Mouse (Mus musculus): Measurements from ENCODE around the gene Aes. TPM values are rescaled to one million over a fixed set of nuclear protein-coding genes. Genes with fewer than 3 reads are reported as not detected.

Gene Aes
- polyA plus RNA-seq, 1 experiment from 2014 or later: 572 TPM

- Histone ChIP-seq H3K27me3 (peaks cover 22% of the 10 kb centered on the region), H3K27ac (no peak overlapping the region), H3K4me1 (replicated peaks) (peaks cover 40% of the 10 kb centered on the region), H3K9me3 (no peaks in the 10 kb centered on the region), H3K4me2 (replicated peaks) (0 out of 2 replicates have a peak overlapping the region, but pooled peaks have one; percentile 17), H3K4me3 (replicated peaks) (no peak overlapping the region), H3K9ac (replicated peaks) (no peak overlapping the region), H3K36me3 (no peaks in the 10 kb centered on the region; the same call in 1 of the 2 replicates)
- ATAC-seq: no peak; the same call in 1 of the 2 replicates
- WGBS: 84% methylated on average over 12 of the region's 12 CpGs
Observed at GRCm38 (mm10) chr10:81604019-81604967, 45.0 kb downstream of the Aes start.

GRCm38 (mm10) chr10:81604968-81605665 lies 45.8 kb downstream of the Aes start:
- WGBS: 20% methylated on average over 29 of the region's 29 CpGs
- H3K4me1 ChIP-seq (replicated peaks): peaks cover 39% of the 10 kb centered on the region
- H3K4me3 ChIP-seq (replicated peaks): peak overlapping the region; percentile 50
- peak; percentile 21 for ATAC-seq
- H3K9ac ChIP-seq (replicated peaks): peak overlapping the region; percentile 63
- no peaks in the 10 kb centered on the region for H3K9me3 ChIP-seq
- H3K4me2 ChIP-seq (replicated peaks): peak overlapping the region; percentile 67
- H3K27ac ChIP-seq: peak overlapping the region; percentile 93
- H3K27me3 ChIP-seq: peaks cover 14% of the 10 kb centered on the region
- no peaks in the 10 kb centered on the region; the same call in 1 of the 2 replicates for H3K36me3 ChIP-seq

- peak overlapping the region; percentile 67 for H3K4me2 ChIP-seq (replicated peaks)
- peaks cover 34% of the 10 kb centered on the region for H3K4me1 ChIP-seq (replicated peaks)
- 3% methylated on average over 14 of the region's 14 CpGs for WGBS
- H3K27ac ChIP-seq: peak overlapping the region; percentile 93
- H3K4me3 ChIP-seq (replicated peaks): peak overlapping the region; percentile 50
- peak overlapping the region; percentile 63 for H3K9ac ChIP-seq (replicated peaks)
- no peaks in the 10 kb centered on the region; the same call in 1 of the 2 replicates for H3K36me3 ChIP-seq
- H3K27me3 ChIP-seq: peaks cover 12% of the 10 kb centered on the region
- ATAC-seq: peak; percentile 27
- no peaks in the 10 kb centered on the region for H3K9me3 ChIP-seq
Observed at GRCm38 (mm10) chr10:81605666-81605973, 46.3 kb downstream of the Aes start.

- H3K4me1 ChIP-seq (replicated peaks): peaks cover 30% of the 10 kb centered on the region
- ATAC-seq: peak; percentile 89
- 1% methylated on average over 39 of the region's 39 CpGs for WGBS
Observed at GRCm38 (mm10) chr10:81605974-81606751, 46.9 kb downstream of the Aes start, which contains the start of gene BC025920. TSS of gene BC025920 (plus strand) at chr10:81606270.

GRCm38 (mm10) chr10:81608308-81608707 lies 49.0 kb downstream of the Aes start:
- Histone ChIP-seq H3K9me3 (no peaks in the 10 kb centered on the region), H3K27me3 (peaks cover 5% of the 10 kb centered on the region; the same call in 1 of the 2 replicates), H3K4me1 (replicated peaks) (peaks cover 18% of the 10 kb centered on the region), H3K9ac (replicated peaks) (no peak overlapping the region), H3K36me3 (no peaks in the 10 kb centered on the region; the same call in 1 of the 2 replicates), H3K4me2 (replicated peaks) (no peak overlapping the region), H3K4me3 (replicated peaks) (no peak overlapping the region), H3K27ac (no peak overlapping the region)
- WGBS: 97% methylated on average over 1 of the region's 1 CpGs
- ATAC-seq: no peak

More at GRCm38 (mm10) chr10:81605974-81606751, 46.9 kb downstream of the Aes start, which contains the start of gene BC025920:
- Histone ChIP-seq H3K9me3 (no peaks in the 10 kb centered on the region), H3K27ac (peak within 1 kb of the TSS; percentile 93), H3K4me3 (replicated peaks) (peak within 1 kb of the TSS; percentile 50), H3K36me3 (no peaks in the 10 kb centered on the region; the same call in 1 of the 2 replicates), H3K9ac (replicated peaks) (peak within 1 kb of the TSS; percentile 63), H3K4me2 (replicated peaks) (peak within 1 kb of the TSS; percentile 69), H3K27me3 (peaks cover 12% of the 10 kb centered on the region)

GRCm38 (mm10) chr10:81612779-81613178 lies 53.5 kb downstream of the Aes start:
- 79% methylated on average over 3 of the region's 3 CpGs for WGBS
- Histone ChIP-seq H3K9ac (replicated peaks) (no peak overlapping the region), H3K27me3 (peaks cover 5% of the 10 kb centered on the region; the same call in 1 of the 2 replicates), H3K4me1 (replicated peaks) (no peaks in the 10 kb centered on the region), H3K4me3 (replicated peaks) (no peak overlapping the region), H3K9me3 (no peaks in the 10 kb centered on the region), H3K27ac (no peak overlapping the region), H3K36me3 (no peaks in the 10 kb centered on the region; the same call in 1 of the 2 replicates), H3K4me2 (replicated peaks) (no peak overlapping the region)
- no peak for ATAC-seq

GRCm38 (mm10) chr10:81615486-81615885 lies 56.2 kb downstream of the Aes start:
- ATAC-seq: no peak
- H3K9me3 ChIP-seq: no peaks in the 10 kb centered on the region

More at GRCm38 (mm10) chr10:81615486-81615885, 56.2 kb downstream of the Aes start:
- no peak overlapping the region for H3K9ac ChIP-seq (replicated peaks)
- H3K4me2 ChIP-seq (replicated peaks): no peak overlapping the region
- H3K36me3 ChIP-seq: peaks cover 3% of the 10 kb centered on the region
- H3K27me3 ChIP-seq: peaks cover 5% of the 10 kb centered on the region; the same call in 1 of the 2 replicates
- H3K4me1 ChIP-seq (replicated peaks): no peaks in the 10 kb centered on the region
- 70% methylated on average over 6 of the region's 6 CpGs for WGBS
- no peak overlapping the region for H3K27ac ChIP-seq
- no peak overlapping the region for H3K4me3 ChIP-seq (replicated peaks)

Other genes starting within 250 kb of the Aes start
- gene Cactin, start 238.4 kb upstream of the Aes start, polyA plus RNA-seq (2015; fragmentation: Nextera tagmentation; extraction: Ambion mirVana): 35.5 and 35.8 TPM in 2 replicates
- gene Tbxa2r, start 230.8 kb upstream of the Aes start, polyA plus RNA-seq (2015; fragmentation: Nextera tagmentation; extraction: Ambion mirVana): 4.7 and 4.9 TPM in 2 replicates
- not detected in 2 replicates for gene Gipc3, start 216.2 kb upstream of the Aes start, polyA plus RNA-seq (2015; fragmentation: Nextera tagmentation; extraction: Ambion mirVana)
- 46.5 and 49.8 TPM in 2 replicates for gene Hmg20b, start 209.0 kb upstream of the Aes start, polyA plus RNA-seq (2015; fragmentation: Nextera tagmentation; extraction: Ambion mirVana)
- 8.8 and 10.1 TPM in 2 replicates for gene Mfsd12, start 202.0 kb upstream of the Aes start, polyA plus RNA-seq (2015; fragmentation: Nextera tagmentation; extraction: Ambion mirVana)
- 0.44 and 0.70 TPM in 2 replicates for gene 4930404N11Rik, start 193.7 kb upstream of the Aes start, polyA plus RNA-seq (2015; fragmentation: Nextera tagmentation; extraction: Ambion mirVana)
- gene Fzr1, start 181.0 kb upstream of the Aes start, polyA plus RNA-seq (2015; fragmentation: Nextera tagmentation; extraction: Ambion mirVana): 127 and 133 TPM in 2 replicates
- gene Dohh, start 175.1 kb upstream of the Aes start, polyA plus RNA-seq (2015; fragmentation: Nextera tagmentation; extraction: Ambion mirVana): 73.5 TPM in 2 replicates
- gene Gm48551, start 175.0 kb upstream of the Aes start, polyA plus RNA-seq (2015; fragmentation: Nextera tagmentation; extraction: Ambion mirVana): 6.9 and 7.2 TPM in 2 replicates
- 1.2 and 2.1 TPM in 2 replicates for gene Gm48552, start 170.5 kb upstream of the Aes start, polyA plus RNA-seq (2015; fragmentation: Nextera tagmentation; extraction: Ambion mirVana)
- gene Smim24, start 166.4 kb upstream of the Aes start, polyA plus RNA-seq (2015; fragmentation: Nextera tagmentation; extraction: Ambion mirVana): 1.4 and 1.9 TPM in 2 replicates
- gene Nfic, start 103.9 kb upstream of the Aes start, polyA plus RNA-seq (2015; fragmentation: Nextera tagmentation; extraction: Ambion mirVana): 13.1 and 15.2 TPM in 2 replicates
- gene Celf5, start 76.8 kb upstream of the Aes start, polyA plus RNA-seq (2015; fragmentation: Nextera tagmentation; extraction: Ambion mirVana): 75.5 and 79.4 TPM in 2 replicates
- gene Ncln, start 63.1 kb upstream of the Aes start, polyA plus RNA-seq (2015; fragmentation: Nextera tagmentation; extraction: Ambion mirVana): 57.1 and 58.2 TPM in 2 replicates
- 0.64 and 0.77 TPM in 2 replicates for gene S1pr4, start 59.4 kb upstream of the Aes start, polyA plus RNA-seq (2015; fragmentation: Nextera tagmentation; extraction: Ambion mirVana)
- gene Gna15, start 35.3 kb upstream of the Aes start, polyA plus RNA-seq (2015; fragmentation: Nextera tagmentation; extraction: Ambion mirVana): 0.94 and 1.0 TPM in 2 replicates
- 74.5 and 77.1 TPM in 2 replicates for gene Gna11, start 14.3 kb upstream of the Aes start, polyA plus RNA-seq (2015; fragmentation: Nextera tagmentation; extraction: Ambion mirVana)
- gene Tle2, start 15.1 kb downstream of the Aes start, polyA plus RNA-seq (2015; fragmentation: Nextera tagmentation; extraction: Ambion mirVana): 23.6 and 26.2 TPM in 2 replicates
- gene Tle6, start 41.6 kb downstream of the Aes start, polyA plus RNA-seq (2015; fragmentation: Nextera tagmentation; extraction: Ambion mirVana): 2.8 and 4.4 TPM in 2 replicates
- gene BC025920, start 46.8 kb downstream of the Aes start, polyA plus RNA-seq (2015; fragmentation: Nextera tagmentation; extraction: Ambion mirVana): 2.9 and 3.0 TPM in 2 replicates
- 64.7 and 67.4 TPM in 2 replicates for gene Sirt6, start 68.3 kb downstream of the Aes start, polyA plus RNA-seq (2015; fragmentation: Nextera tagmentation; extraction: Ambion mirVana)
- gene Ankrd24, start 69.1 kb downstream of the Aes start, polyA plus RNA-seq (2015; fragmentation: Nextera tagmentation; extraction: Ambion mirVana): 8.5 and 9.3 TPM in 2 replicates
- 6.7 and 6.9 TPM in 2 replicates for gene Gm10778, start 89.6 kb downstream of the Aes start, polyA plus RNA-seq (2015; fragmentation: Nextera tagmentation; extraction: Ambion mirVana)
- 22.7 TPM in 2 replicates for gene Zfp433, start 145.3 kb downstream of the Aes start, polyA plus RNA-seq (2015; fragmentation: Nextera tagmentation; extraction: Ambion mirVana)
- gene Gm3055, start 211.7 kb downstream of the Aes start, polyA plus RNA-seq (2015; fragmentation: Nextera tagmentation; extraction: Ambion mirVana): 16.4 and 19.3 TPM in 2 replicates